Mouse (Mus musculus): ENCODE measurements around the gene Adarb1.

DNA sequence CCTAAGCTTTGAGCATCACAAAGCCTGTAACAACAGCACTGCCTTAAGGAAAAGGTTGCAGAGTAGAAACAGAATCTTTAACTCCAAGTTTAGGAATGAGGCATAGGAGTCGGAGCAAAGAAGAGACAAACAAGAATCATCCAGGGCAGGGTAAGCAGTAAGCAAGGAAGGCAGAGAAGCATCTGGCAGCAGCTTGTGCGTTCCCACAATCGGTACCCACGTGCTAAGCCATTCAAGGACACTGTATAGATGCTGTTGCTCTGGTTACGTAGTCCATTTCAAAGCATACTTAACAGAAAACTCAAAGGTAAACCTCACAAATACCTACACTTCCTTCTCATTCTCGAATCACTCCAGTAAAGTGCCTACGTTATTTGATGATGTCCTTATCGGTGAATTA lies 35.0 kb downstream of the Adarb1 start:
- no peak for TF ChIP-seq POLR2A (IDR thresholded peaks at IDR 0.05; ENCODE audit: control insufficient read depth, low read depth, low read length)
- TF ChIP-seq CTCF (IDR thresholded peaks at IDR 0.05; ENCODE audit: control insufficient read depth, insufficient read depth, insufficient replicate concordance, low read depth, low read length) = no peak

Data from testis, adult 2 months (tissue).